Mouse (Mus musculus) adrenal gland, adult 8-10 months (tissue): Measurements from ENCODE around the gene Rnf225. TPM values are rescaled to one million over a fixed set of nuclear protein-coding genes. Genes with fewer than 3 reads are reported as not detected.
"Not testable (repeated sequence)": the region's sequence is repeated elsewhere in the genome, so short reads cannot be mapped to it uniquely, and the experiment has no call there.

Source experiments
- DNase-seq: peaks from one replicate; pipeline ENCODE4 v3.0.0; 2022
- total RNA-seq, 4 experiments: library from RNA; stranded (reverse); gene quantifications; 2 replicates each; pipeline ENCODE4 v1.2.4; 2022

Rnf225 gene
- total RNA-seq, 4 experiments from 2014 or later = 0.20 to 0.38 (median 0.34) TPM

DNA sequence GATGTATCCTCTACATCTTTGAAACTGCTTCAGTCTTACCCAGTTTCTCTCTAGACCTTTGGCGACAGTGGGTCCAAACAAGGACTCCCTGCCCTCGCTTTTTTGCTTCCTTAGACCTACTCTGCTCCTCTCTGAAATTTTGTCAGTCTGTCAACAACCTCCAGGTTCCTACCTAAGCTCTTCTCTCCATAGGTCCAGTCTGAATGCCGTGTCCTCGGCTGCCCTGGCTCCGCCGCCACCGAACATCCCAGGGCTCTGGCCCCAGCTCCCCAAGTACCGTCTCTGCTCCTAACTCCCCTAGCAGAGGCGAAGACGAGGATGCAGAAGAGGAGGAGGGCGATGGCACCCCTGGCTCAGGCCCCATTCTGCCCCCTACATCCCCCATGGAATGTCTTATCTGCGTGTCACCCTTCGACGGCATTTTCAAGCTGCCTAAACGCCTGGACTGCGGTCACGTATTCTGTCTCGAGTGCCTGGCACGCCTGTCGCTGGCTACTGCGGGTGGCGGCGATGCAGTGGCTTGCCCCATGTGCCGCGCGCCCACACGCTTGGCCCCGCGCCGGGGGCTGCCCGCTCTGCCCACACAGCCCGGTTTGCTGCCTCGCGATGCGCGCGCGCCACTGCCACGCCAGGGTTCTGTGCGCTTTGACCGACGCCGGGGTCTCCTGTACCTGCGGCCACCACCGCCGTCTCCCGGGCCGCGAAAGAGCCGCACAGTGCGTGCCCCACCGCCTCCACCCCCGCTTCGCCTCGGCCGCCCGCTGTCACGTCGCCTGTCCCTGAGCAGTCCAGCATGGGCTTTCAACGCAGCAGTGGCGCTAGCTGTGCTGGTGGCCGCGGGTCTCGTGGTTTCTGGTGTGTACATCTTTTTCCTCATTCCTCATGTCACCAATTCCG lies 725 bp downstream of the Rnf225 start:
- no peak for DNase-seq

DNA sequence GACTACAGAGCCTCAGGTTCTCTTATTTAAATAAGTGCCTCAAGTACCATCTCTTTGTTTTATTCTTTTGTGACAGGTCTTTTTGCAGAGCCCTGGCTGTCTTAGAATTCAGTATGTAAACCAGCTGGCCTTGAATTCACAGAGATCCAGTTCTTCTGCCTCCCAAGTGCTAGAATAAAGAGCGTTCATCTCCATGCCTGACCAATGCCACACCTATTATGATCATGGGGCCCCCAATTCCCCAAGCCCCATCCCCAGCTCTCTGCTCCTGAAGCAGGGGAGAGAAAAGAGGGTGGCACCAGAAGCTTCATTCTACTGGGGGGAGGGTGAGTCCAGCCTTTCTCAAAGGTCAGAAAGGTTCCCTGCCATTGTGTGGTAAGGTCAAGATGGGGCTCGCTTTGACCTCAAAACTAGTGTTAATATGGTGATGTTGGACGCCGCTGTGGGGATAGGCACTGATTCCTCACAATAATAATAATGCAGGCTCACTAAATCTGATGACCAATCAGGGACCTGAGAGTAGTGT lies 6.5 kb downstream of the Rnf225 start:
- no peak for DNase-seq

DNA sequence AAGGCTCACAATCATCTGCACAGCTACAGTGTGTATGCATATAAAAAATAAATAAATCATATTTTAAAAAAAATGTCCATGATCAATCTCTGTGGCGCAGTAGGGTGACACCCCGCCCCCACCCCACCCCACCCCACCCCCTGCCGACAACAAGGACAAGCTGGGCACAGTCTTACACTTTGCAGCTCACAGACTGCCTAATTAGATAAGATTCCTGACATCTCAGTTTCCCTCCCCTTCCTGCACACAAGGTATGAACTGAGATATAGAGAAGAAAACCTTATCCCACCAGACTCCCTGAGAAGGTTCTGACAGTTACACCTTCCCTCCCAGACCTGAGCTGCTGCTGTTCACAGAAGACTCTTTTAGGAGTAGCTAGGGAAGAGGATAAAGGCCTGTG lies 7.6 kb downstream of the Rnf225 start:
- DNase-seq = no peak

- DNase-seq = not testable (repeated sequence)
These were observed 10.1 kb downstream of the Rnf225 start for GRCm38 (mm10) chr7:12937254-12937803.

DNA sequence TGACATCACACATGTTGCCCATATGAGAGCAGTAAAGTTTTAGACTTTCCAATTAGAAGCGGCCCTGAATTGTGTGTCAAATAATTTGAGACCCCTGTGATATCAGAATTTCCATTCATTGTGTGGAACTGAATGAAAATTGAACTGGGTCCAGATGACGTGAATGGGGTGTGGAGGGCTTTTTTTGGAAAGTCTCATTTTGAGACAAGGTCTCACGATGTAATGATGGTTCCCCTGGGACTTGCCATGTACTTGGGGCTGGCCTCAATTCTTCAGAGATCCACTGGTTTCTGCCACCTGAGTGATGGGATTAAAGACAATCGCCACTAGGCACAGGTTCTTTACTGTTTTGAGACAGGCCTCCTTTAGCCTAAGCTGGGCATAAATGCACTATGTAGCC lies 13.4 kb downstream of the Rnf225 start:
- no peak for DNase-seq

DNA sequence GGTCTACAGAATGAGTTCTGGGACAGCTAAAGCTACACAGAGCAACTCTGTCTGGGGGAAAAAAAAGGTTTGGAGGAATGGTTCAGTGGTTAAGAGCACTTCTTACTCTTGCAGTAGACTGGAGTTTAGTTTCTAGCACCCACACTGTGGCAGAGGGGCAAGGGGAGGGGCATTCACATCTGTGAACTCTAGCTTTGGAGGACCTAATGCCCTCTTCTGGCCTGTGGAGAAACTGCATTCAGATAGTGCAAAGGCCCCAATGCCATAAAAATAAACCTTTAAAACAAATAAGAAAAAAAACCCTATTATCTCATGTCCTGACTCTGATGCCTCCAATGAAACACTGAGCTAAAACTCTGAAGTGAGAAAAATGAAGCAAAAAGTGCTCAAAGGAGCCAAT lies 16.3 kb downstream of the Rnf225 start:
- no peak for DNase-seq

DNA sequence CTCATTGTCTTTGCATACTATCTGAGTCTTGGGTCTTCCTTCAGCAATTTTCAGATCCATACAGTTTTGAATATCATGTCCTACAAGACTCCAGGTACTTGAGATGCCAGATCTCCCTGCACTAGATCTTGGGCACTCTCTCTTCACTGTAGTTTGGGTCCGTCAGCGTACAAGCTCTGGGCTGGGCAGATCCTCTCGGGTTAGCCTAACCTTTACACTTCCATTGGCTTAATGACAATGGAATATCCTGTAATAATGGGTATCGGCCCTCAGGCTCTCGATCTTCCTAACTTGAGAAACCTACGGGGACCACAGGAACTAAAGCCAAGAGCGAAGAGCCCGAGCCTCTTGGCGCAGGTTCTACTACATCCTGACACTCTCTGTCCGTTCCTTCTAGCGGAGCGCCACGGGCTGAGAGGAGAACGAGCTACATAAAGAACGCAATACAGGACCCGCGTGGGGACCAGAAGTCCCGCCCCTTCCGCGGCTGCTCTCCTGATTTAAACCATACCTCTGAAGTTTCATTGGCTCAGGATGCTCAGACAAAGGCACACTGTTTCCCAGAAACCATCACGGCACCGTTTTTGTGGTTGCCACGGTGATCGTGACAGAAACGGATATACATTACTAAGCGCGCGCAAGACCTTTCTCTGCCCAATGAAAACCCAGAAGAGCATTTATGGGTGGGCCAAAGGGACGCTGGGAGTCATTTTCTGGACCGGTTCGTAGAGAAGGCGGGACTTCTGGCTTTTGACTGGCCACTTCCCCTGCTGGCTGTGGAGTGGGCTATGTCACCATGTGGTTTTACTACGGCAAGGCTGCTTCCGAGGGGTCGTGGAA lies 22.0 kb downstream of the Rnf225 start:
- DNase-seq = peak; percentile 97

DNA sequence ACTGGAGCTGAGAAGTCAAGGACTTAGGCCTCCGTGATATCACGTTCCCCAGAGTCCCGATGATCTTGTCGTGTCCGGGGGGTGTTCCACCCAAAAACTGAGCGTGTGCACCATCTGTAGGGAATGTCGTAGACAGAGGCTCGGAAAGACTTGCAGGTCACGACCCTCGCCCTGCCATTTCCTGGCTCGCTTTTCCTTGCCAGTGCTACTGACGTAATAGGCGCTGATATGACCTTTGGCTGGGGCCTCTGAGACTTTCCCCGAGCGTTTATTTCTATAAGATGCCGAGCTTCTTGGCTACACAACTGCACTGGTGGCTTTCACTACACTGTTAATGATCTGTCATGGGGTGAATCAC lies 22.6 kb downstream of the Rnf225 start:
- DNase-seq = no peak

DNA sequence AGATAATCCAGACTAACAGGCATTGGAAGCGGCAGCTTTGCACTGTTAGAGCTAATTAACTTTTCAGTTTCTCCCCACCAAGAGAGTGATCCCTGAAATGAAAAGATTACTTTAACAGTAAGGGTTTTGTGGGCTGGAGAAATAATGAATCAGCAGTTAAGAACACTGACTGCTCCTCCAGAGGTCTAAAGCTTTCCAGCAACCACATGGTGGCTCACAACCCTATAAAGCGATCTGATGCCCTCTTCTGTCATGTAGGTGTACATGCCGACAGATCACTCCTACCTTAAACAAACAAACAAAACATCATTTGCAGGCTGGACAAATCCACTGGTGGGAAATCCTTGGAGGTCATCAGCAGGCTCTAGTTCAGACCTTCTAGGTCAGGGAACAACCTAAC lies 27.7 kb downstream of the Rnf225 start:
- DNase-seq = no peak

DNA sequence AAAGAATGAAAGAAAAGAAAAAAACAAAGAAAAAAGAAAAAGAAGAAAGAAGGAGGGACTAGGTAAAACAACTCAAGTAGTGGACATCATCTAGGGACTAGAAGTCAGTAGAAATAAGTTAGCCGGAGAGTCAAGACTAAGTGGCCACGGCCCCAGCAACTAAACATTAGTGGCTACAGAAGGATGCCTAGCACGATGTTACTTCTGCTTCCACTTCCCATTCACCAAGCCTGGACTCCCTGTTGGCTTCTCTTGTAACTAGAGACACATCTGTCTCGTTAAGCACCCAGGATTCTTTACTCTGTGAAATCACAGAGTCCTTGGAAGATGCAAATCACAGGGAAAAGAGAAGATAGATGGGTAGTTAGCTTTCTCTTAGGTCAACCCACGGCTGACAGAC lies 30.3 kb downstream of the Rnf225 start:
- no peak for DNase-seq

GRCm38 (mm10) chr7:12958948-12959347 lies 31.7 kb downstream of the Rnf225 start:
- no peak for DNase-seq

GRCm38 (mm10) chr7:12959718-12960117 lies 32.5 kb downstream of the Rnf225 start:
- DNase-seq = no peak

GRCm38 (mm10) chr7:12961511-12962141 lies 34.4 kb downstream of the Rnf225 start:
- DNase-seq = peak; percentile 33

- DNase-seq = peak; percentile 93
These were observed 38.5 kb downstream of the Rnf225 start, which contains the start of gene Zfp324 for GRCm38 (mm10) chr7:12965678-12966091. Zfp324 (plus strand) TSS chr7:12965838.

DNA sequence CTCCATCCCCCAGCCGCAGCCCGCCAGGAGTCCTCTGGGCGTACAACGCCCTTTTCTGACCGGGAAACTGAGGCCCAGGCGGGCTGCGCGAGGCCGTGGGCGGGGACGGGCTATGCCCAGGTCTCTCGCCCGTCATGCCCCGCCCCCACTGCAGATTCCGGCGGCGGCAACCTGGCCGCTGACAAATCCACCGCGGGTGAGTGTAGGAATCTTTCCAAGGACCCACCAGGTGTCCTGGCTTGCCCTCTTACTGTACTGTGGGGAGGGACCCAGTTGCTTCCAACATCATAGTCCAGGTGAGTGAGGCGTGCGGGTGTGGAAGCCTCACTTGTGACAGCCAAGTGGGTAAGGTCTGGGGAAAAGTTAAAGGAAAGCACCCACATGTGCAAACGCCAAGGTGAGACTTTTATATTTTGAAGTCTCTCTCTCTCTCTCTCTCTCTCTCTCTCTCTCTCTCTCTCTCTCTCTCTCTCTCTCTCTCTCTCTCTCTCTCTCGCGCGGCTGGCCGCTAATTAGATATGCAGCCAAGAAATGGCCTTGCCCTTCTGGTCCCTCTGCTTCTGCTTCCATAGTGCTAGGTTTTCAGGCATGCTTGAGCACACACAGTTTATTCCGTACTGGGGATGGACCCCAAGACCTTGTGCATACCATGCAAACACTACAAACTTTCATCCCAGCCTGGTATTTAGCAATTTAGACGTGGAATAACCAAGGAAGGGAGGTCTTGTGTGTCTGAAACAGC lies 39.1 kb downstream of the Rnf225 start:
- peak; percentile 42 for DNase-seq

GRCm38 (mm10) chr7:12970906-12971305 lies 43.7 kb downstream of the Rnf225 start:
- no peak for DNase-seq

GRCm38 (mm10) chr7:12977682-12978389 lies 50.6 kb downstream of the Rnf225 start, which contains the start of gene Zfp446:
Zfp446 (plus strand) TSS chr7:12977848.
- peak; percentile 99 for DNase-seq

DNA sequence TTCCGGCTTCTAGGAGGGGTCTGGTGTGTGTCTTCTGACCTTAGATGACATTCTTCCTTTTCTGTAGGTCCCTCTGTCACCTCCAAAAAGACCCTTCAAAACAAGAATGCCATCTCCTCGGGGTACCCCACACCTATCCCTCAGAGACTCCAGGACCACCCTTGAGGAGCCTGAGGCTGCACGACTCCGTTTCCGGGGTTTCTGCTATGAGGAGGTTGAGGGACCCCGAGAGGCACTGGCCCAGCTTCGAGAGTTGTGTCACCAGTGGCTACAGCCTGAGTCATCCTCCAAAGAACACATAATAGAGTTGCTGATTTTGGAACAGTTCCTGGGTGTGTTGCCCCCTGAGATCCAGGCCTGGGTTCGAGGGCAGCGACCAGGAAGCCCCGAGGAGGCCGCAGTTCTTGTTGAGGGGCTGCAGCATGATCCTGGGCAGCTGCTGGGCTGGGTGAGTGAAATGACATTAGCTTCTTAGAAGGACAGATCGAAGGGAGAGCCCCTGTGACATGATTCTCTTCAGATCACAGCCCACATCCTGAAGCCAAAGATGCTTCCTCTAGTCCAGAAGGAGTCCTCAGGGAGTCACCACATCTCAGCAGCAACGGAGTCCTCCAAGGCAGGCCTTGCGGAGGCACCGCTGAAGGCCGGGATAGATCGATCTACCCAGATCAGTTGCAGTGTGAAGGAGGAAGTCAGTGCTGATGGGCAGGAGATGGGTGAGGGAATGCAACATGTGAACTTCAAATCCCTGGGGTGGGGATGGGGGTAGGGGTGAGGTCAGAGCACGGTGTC lies 51.9 kb downstream of the Rnf225 start:
- no peak for DNase-seq

DNA sequence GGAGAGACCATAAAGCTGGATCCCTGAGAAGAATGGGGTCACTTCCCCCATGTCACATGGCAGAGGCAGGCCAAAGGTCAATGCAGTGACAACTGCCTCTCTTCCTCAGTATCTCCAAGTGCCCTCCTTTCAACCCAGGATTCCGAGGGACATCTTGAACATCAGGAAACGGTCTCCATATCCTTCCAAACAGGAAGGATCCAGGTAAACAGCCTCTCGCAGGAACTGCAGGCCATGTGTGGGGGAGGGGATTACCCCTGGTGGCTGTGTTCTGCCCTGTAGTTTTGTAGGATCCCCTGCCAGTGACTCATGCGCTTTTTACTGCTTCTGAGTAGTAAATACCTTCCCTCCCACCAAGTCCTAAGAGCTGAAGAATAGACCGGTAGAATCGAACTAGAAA lies 52.6 kb downstream of the Rnf225 start:
- no peak for DNase-seq

GRCm38 (mm10) chr7:12980291-12980690 lies 53.1 kb downstream of the Rnf225 start:
- DNase-seq = no peak
